Mouse (Mus musculus): ENCODE measurements around the gene Ripor3.
A peak's percentile ranks its signal among the peaks of the same experiment; 100 is the strongest.

The Ripor3 gene

GRCm38 (mm10) chr2:167951301-167952211 lies 58.9 kb downstream of the Ripor3 start:
- DNase-seq = no peak

DNA sequence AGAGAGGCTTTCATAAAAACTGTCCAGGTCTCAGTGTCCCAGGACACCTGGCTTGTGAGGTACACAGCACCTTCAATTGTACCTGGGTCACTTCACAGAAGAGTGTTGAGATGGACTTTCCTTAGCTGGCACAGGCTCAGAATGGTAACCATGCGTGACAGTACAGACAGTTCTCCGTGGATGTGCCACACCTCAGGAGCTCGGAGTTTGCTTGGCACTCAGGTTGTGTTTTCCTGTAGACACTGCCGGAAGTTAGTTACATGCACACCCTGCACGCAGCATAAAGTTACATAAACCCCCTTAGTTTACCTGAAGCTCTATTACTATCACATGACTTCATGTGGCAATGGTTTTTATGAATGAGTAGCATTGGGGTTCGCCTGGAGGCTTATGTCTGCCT lies 59.7 kb downstream of the Ripor3 start:
- no peak for DNase-seq

GRCm38 (mm10) chr2:167949808-167950207 lies 60.6 kb downstream of the Ripor3 start:
- DNase-seq = peak; percentile 36

DNA sequence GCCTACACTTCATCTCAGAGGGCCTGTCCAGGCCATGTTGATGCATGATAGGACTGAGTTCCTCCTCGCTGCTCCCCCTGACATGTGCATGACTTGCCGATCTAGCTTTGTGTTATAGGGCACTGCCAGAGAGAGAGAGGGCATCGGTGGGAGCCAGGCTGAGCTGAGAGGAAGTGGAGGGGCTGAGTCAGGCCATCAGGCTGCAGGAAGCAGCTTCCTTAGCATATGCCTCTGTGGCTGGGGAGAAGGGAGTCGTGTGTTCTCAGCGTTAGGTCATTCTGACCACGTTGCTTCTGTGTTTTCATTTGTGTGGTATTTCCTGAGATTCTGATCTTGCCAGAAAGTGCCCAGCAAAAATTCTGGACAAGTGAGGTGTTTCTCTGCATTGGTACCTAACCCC lies 61.2 kb downstream of the Ripor3 start:
- peak; percentile 60 for DNase-seq

DNA sequence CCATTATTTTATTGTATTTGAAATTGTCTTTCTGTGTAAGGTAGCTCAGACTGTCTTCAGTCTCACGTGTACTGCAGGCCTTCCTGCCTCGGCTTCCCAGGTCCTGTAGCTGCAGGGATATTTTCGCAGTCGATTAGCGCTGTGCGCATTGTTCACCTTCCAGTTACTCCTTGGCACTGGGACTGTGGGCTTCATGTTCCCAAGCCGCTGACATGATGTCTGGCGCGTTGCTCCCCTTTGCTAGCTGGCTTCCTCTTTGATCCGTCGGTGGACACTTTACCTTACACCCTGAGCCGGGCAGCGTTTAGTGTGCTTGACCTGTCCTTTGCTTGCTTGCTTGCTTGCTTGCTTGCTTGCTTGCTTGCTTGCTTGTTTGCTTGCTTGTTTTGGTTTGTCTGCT lies 61.9 kb downstream of the Ripor3 start:
- no peak for DNase-seq

DNA sequence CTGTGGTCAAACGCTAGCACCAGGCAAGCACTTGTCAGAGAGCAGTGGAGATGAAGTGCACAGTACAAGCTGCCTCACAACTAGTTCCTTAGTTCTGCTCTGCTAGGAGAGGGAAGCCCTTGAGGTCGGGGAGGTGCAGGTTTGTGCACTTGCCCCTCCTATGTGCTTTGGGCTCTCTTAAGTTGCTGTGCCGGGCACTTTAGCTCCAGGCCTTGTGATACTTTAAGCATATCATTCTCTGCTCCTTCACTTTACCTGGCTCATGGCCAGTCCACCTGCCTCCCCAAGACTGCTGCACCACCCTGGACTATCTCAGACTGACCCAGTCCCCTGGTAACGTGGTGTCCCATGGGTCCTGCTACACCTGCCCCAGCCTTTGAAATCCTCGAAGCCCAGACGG lies 62.4 kb downstream of the Ripor3 start:
- DNase-seq = no peak

DNA sequence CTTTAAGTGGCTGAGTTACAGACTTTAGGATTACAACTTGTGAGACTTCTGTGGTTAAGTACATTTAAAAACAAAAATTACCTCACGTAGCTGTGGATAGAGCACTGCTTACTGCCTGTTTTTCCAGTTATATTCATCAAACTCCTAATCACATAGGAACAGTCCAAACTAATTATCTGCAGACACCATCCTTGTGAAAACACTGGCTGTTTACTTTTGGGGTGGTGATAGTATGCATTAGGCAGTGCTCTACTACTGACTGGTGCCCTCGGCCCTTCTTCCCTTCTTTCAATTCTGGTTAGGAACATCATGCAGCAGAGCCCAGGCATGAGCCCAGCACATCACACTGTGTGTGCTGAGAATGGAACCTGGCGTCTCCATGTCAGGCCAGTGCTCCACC lies 63.2 kb downstream of the Ripor3 start:
- DNase-seq = no peak

DNA sequence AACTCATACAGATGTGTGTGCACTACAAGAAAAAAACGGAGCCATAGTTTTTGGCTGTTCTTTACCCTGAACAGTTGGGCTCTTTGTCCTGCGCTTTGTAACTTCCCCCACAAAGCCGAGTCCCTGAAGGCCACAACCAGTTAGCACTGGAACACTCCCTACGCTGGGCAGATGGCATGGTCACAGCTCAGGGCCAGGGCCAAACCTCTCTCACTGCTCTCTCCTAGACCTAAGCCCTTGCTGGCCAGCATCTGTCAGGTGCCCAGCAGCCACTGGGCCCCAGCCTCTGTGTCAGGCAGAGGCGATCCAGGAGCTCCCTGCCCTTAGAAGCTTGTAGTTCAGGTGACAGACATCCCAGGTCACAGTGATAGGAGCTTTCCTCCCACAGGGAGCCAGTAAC lies 65.0 kb downstream of the Ripor3 start:
- DNase-seq = no peak

DNA sequence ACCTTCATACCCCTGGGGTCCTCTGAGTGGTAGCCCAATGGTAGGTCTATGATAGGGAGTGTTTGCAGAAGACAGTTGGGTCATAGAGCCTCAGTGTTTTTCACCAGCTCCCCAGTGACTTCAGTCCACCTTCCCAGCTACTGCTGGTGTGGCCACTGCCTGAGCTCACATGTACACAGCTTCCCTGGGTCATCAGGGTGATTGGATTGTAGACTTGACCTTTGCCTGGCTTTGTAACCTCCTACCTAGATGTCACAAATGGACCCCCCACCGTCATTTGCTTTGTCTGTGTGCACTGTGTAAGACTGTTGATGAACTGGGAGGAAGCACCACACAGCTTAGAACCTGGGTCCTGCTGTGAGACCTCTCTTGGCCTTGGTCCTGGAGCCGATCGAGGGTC lies 66.2 kb downstream of the Ripor3 start:
- no peak for DNase-seq

DNA sequence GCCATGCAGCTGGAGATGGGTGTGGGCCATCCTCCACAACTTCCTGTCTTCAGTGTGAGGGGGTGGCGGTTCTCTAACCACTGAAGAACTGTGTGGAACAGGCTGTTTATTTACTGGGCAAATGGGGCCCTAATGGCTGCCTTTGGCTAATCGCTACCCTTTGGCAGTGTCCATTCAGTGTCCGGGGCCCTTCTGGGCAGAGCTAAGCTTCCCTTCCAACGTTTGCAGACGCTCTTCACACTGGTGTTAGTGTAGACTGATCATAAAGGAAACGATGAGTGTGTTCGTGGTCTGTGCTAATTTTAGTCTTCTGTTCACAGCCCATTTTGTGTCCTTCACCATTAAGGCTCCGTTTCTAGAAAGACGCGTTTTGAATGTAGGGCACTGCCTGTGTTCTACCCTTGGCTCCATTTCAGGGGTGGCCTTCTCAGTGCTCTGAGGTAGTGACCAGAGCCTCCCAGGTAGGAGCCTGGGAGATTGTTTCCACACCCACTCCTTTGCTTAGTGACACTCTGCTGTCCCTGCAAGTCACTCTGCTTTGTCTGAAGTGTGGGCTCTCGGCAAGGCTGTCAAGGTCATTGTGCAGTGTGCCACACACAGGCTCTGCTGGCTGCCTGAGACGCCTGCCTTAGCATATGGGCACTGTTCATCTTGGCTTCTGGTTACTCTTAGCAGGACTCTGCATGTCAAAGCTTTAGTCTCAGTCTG lies 67.3 kb downstream of the Ripor3 start:
- peak; percentile 77 for DNase-seq

DNA sequence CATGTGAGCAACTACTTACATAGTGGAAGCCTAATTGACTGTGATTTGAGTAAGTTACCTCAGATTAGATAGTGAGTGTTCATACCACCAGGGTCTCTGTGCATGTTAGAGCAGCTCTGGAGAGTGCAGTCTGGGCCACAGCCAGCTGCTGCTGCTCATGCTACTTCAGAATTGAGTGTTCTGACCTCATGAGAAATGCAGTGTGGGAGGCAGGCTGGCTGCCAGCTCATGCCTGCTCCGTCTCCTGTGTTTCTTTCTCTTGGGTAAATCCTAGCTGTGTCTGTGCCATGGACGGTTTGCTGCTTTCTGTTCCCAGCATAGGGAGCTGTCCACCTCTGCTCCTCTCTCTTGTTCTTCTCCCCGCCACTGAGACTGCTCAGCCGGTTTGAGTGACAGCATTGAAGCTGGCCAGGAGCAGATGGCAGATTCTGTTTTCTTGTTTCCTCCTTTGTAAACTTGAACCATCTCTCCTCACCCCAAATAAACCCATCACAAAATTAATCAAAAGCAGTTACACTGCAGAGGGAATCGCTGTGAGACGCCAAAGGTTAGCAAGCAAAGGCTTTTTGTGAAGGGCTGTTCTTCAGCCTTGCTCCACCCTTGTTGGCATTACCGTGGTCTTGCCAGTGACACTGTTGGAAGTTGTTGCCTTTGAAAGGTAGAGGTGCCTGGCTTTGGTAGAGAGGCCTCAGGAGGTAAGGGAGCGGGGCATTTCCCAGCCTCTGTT lies 68.1 kb downstream of the Ripor3 start:
- peak; percentile 54 for DNase-seq

DNA sequence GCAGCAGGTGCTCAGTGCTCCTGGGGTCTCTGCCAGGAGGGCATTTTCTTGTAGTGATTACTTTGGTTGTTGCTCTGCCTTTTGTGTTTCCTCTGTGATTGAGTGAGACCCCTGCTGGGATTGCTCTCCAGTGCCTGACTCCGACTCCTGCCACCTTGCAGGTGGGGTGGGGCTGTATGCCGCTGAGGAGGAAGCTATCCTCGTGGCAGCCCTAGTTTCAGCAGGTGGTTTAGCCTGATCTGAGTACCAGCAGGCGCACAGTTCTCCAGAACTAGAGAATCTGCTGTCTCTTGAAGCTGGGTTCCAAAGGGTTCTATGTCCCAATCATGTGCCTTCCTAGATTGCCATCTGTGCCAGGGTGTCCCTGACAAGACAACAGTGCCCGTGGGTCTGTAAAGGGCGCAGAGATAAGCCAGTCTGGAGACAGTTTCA lies 68.7 kb downstream of the Ripor3 start:
- peak; percentile 70 for DNase-seq

GRCm38 (mm10) chr2:167941320-167941719 lies 69.1 kb downstream of the Ripor3 start:
- DNase-seq = no peak

- no peak for DNase-seq
These were observed 69.8 kb downstream of the Ripor3 start for GRCm38 (mm10) chr2:167940636-167941035.

DNA sequence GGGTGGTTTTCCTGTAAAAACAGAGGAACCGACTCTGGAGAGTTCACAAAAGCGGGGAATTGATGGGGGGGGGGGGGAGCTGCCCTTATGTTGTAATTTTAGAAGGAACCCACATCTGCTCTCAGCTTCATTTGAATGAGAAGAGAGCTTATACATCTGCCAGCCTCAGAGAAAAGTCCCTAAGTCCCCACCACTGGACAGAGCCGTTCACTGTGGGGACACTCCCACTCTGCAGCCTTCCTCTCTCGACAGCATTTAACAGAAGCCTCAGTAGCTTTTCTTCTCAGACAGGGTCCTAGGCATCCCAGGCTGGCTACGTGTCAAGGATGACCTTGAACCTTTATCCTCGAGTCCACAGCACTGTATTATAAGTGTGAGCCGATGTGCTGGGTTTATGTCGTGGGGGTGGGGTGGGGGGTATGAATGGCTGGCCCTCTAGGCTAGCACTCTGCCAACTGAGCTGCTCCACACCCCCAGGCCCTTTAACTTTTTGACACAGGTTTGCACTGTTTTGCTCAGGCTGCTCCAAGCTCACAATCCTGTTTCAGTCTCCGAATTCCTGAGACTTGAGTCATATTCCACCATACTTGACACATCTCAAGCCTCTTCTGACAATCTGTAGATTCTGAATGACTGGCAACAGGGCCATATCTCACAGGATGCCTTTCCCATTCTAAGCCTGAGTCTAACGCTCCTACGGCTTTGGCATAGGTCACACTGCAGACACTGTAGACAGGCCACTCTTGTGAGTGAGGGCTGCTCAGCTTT lies 70.6 kb downstream of the Ripor3 start:
- DNase-seq = no peak

DNA sequence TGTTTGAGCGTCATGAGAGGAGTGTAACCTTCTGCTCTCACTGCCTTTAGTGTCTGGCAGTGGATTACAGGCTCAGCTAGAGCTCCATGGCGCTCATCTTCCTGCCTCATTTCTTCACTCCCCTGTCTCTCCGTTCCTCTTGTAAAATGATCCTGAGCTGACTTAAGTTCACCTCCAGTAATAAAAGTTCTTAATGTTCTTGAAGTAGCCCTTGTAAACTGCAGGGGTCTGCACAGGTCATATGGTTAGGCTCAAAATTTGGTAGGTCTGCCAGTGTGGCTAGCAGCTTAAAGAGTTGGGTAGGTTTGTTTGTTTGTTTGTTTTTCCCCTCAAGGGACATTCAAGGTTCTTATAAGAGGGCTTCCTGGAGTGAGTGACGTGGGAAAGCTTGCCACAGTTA lies 71.2 kb downstream of the Ripor3 start:
- no peak for DNase-seq

DNA sequence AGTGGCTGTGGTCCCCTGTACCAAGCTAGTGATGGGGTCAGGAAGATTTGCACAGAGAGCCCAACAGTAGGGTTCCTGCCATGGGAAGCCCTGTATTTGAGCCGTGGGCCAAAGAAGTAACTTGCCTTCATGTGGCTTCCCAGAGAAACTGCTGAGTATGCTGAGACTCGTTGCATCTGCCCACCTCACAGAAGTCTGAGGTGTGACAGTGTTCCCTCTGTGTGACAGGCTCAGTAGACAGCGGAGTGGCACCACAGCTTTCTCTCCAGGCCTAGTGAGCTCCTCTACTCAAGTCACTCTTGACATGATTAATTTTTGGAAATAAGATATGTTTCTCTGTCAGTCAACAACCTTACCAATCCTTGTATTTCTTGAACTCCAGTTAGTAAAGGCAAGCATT lies 71.6 kb downstream of the Ripor3 start:
- no peak for DNase-seq

DNA sequence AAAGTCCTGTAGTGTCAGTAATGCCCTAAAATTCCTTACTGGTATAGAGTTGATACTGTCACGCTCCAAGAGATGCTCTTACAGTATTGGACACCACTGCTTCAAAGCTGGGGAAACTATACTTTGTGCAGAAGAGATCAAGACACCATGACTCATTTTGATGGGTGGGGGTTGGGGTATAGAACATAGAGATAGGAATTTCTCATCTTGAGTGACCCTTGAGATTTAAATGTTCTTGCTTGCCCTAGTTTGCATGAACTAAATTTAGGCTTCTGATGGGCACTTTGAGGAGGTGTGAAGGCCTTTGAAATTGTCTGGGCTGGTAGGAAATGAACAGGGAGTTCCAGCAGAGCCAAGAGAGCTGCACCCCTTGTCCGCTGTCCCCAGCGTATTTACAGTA lies 74.5 kb downstream of the Ripor3 start:
- DNase-seq = no peak

GRCm38 (mm10) chr2:167933397-167933796 lies 77.0 kb downstream of the Ripor3 start:
- no peak for DNase-seq

DNA sequence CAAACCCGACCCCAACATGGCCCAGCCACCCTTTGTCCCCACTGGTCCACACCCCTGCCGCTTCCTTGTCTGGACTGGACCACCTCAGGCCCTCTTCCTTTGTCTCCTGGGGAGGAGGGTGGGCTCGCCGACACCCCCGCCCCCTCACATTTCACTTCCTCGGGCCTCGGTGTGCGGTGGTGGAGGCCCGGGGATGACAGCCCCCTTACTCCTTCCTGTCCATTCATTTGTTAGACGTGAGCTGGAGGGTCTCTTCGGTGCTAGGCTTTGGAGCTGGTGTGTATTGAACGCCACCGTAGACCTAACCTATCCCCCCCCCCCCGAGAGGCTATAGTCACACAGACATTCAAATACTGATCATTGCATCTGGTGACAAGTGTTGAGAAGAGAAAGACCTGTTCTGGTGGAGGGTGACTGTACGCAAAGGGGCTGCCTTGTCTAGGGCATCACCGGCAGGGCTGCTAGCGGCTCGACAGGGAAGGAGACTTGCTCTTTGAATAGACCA lies 77.6 kb downstream of the Ripor3 start:
- DNase-seq = peak; percentile 43

DNA sequence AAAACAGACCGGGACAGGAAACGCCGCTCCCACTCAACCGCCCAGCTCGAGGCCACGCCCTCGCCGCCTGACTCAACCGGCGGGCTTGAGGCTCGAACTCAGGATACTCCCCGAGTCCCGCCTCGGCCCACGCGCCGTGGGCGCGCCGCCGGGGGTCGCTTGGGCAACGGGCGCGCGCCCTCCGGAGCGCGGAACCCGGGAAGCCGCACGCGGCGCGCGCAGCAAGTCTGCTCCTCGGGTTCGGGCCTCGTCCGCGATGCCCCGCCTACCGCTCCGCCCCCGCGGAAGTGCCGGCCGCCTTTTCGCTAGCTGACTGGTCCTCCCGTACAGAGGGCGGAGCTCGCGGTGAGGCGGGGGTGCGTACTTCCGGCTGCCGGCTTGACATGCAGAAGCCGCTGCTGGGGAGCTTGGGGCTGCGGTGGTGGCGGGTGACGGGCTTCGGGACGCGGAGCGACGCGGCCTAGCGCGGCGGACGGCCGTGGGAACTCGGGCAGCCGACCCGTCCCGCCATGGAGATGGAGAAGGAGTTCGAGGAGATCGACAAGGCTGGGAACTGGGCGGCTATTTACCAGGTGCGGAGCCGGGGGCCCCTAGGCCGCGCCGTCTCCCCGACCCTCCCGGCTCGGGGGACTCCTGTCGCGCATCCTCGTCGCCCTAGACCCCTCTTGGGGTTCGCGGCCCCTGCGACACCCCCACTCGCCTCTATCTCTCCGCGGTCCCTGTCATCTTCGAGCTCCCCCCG lies 78.3 kb downstream of the Ripor3 start, which contains the start of gene Ptpn1:
TSS of gene Ptpn1 (plus strand) at position 73 of the 742 bp plus-strand sequence.
- DNase-seq = peak; percentile 100

- no peak for DNase-seq
These were observed 79.4 kb downstream of the Ripor3 start for GRCm38 (mm10) chr2:167930975-167931374.
